Mouse (Mus musculus) heart, embryonic 12.5 days (tissue): Measurements from ENCODE around the gene Cic. TPM values are rescaled to one million over a fixed set of nuclear protein-coding genes. Genes with fewer than 3 reads are reported as not detected.

Experiments used
- ATAC-seq: fragments of 200-750 bp; cut with Nextera tagmentation; 2 replicates; pipeline ENCODE4 v1.8.0; 2017; ENCODE audit warnings: moderate TSS enrichment, moderate library complexity; ENCODE audit not compliant: insufficient number of reproducible peaks, low FRiP score
- H3K27ac ChIP-seq: fragments of 300-500 bp; sonication (generic); 2 replicates; pipeline ENCODE4 v1.5.1; 2016; ENCODE audit warnings: mild to moderate bottlenecking, moderate library complexity; ENCODE audit not compliant: poor library complexity, severe bottlenecking
- H3K27me3 ChIP-seq: fragments of 300-500 bp; sonication (generic); replicated peaks from 2 replicates; pipeline ENCODE4 v1.6.1; 2016; ENCODE audit warnings: mild to moderate bottlenecking, moderate library complexity
- H3K36me3 ChIP-seq: fragments of 300-500 bp; sonication (generic); 2 replicates; pipeline ENCODE4 v1.6.1; 2016; ENCODE audit warnings: mild to moderate bottlenecking, moderate library complexity
- H3K4me1 ChIP-seq: fragments of 300-500 bp; sonication (generic); replicated peaks from 2 replicates; pipeline ENCODE4 v1.6.1; 2016; ENCODE audit warnings: mild to moderate bottlenecking
- H3K4me2 ChIP-seq: fragments of 300-500 bp; sonication (generic); 2 replicates; pipeline ENCODE4 v1.6.1; 2016; ENCODE audit warnings: mild to moderate bottlenecking, moderate library complexity
- H3K4me3 ChIP-seq: fragments of 300-500 bp; sonication (generic); 2 replicates; pipeline ENCODE4 v1.5.1; 2016; ENCODE audit warnings: mild to moderate bottlenecking
- H3K9ac ChIP-seq: fragments of 300-500 bp; sonication (generic); 2 replicates; pipeline ENCODE4 v1.6.1; 2016; ENCODE audit warnings: mild to moderate bottlenecking, moderate library complexity
- H3K9me3 ChIP-seq: fragments of 300-500 bp; sonication (generic); replicated peaks from 2 replicates; pipeline ENCODE4 v1.6.1; 2016; ENCODE audit warnings: mild to moderate bottlenecking, moderate library complexity
- WGBS: fragments of 180-500 bp; shearing (Covaris S2); methylation state at CpG from one replicate; pipeline ENCODE4 v1.1.7; 2016; 5-methylcytosine and 5-hydroxymethylcytosine counted together
- polyA plus RNA-seq: library from polyadenylated mRNA; unstranded; fragments of >200 nt; fragmentation: Nextera tagmentation; extraction: Ambion mirVana; gene quantifications from 2 replicates; pipeline ENCODE4 v1.2.1, GENCODE M21; 2016

The Cic gene
- polyA plus RNA-seq, 1 experiment from 2014 or later = 28.8 TPM

GRCm38 (mm10) chr7:25246079-25246758 lies 21.3 kb upstream of the Cic start:
- H3K4me1 ChIP-seq = peaks cover 58% of the 10 kb centered on the region

DNA sequence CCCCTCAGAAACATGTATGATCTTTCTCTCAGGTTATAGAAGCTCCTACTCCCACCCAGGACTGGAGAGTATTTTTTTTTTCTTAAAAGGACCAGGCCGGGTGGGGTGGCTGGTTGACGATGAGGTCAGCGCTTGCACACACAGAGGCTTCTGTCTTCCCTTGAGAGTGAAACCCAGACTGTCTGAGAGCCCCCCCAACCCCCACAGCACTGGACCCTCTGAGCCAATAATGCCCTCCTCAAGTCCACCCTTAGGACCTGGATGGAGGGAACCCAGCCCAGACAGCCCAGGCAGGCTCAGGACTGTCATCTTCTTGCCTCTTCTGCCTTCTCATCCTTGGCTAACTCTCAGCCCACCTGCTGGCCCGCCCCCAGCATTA lies 20.8 kb upstream of the Cic start:
- H3K27ac ChIP-seq = peak overlapping the region; percentile 98
- peak overlapping the region; percentile 97 for H3K9ac ChIP-seq
- H3K27me3 ChIP-seq = no peaks in the 10 kb centered on the region
- peak overlapping the region; percentile 95 for H3K4me3 ChIP-seq
- WGBS = 34% methylated on average over 4 of the region's 4 CpGs
- peak overlapping the region; percentile 96 for H3K4me2 ChIP-seq
- peaks cover 59% of the 10 kb centered on the region for H3K4me1 ChIP-seq
- peaks cover 44% of the 10 kb centered on the region for H3K36me3 ChIP-seq
- ATAC-seq = no peak
- no peaks in the 10 kb centered on the region for H3K9me3 ChIP-seq

More at GRCm38 (mm10) chr7:25246079-25246758, 21.3 kb upstream of the Cic start:
- H3K9ac ChIP-seq = peak overlapping the region; percentile 97
- no peaks in the 10 kb centered on the region for H3K9me3 ChIP-seq
- peak overlapping the region; percentile 96 for H3K4me2 ChIP-seq
- H3K27me3 ChIP-seq = no peaks in the 10 kb centered on the region
- no peak for ATAC-seq
- peaks cover 46% of the 10 kb centered on the region for H3K36me3 ChIP-seq
- H3K27ac ChIP-seq = peak overlapping the region; percentile 98
- WGBS = 50% methylated on average over 20 of the region's 20 CpGs
- H3K4me3 ChIP-seq = peak overlapping the region; percentile 95

- Histone ChIP-seq H3K4me1 (peaks cover 64% of the 10 kb centered on the region), H3K36me3 (peaks cover 40% of the 10 kb centered on the region)
- WGBS = 9% methylated on average over 3 of the region's 3 CpGs
Measured at GRCm38 (mm10) chr7:25247498-25247897, 20.0 kb upstream of the Cic start.

DNA sequence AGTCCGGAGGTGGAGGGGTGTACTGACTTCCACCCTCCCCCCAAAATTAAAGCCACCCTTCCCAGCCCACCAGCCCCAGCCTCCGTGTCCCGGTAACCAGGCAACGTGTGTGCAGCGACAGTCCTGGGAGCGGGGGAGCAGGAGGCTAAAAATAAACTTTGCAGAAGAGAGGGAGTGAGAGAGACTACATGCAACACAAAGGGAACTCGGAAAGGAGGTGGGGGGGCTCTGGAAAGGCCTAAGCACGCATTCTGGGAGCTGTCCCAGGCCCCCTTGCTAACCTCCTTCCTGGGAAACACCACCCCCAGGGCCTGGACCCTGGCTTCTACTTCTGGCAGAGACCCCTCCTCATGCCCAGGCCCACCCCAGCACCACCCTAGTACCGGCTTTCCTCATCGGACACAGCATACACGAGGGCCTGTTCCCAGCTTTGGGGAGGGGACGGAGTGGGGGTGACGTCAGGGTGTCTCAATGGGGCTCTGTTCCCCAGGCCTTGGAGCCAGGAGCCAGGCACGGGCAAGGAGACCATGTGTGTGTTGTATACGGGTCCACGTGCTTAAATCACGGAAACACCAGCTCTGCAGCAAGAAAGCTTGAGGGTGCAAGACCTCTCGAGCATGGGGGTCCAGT lies 19.4 kb upstream of the Cic start:
- 2% methylated on average over 18 of the region's 18 CpGs for WGBS
- peak overlapping the region; percentile 97 for H3K9ac ChIP-seq
- H3K4me1 ChIP-seq = peaks cover 64% of the 10 kb centered on the region
- ATAC-seq = 0 out of 2 replicates have a peak, but pooled peaks have one; percentile 5
- peak overlapping the region; percentile 96 for H3K4me2 ChIP-seq
- H3K27me3 ChIP-seq = no peaks in the 10 kb centered on the region
- peaks cover 34% of the 10 kb centered on the region for H3K36me3 ChIP-seq
- peak overlapping the region; percentile 95 for H3K4me3 ChIP-seq
- no peaks in the 10 kb centered on the region for H3K9me3 ChIP-seq
- peak overlapping the region; percentile 98 for H3K27ac ChIP-seq

More at GRCm38 (mm10) chr7:25247498-25247897, 20.0 kb upstream of the Cic start:
- Histone ChIP-seq H3K9ac (peak overlapping the region; percentile 97), H3K9me3 (no peaks in the 10 kb centered on the region), H3K4me3 (peak overlapping the region; percentile 95), H3K27me3 (no peaks in the 10 kb centered on the region), H3K4me2 (peak overlapping the region; percentile 96), H3K27ac (peak overlapping the region; percentile 98)
- ATAC-seq = no peak

GRCm38 (mm10) chr7:25248846-25249313 lies 18.6 kb upstream of the Cic start:
- H3K4me1 ChIP-seq = peaks cover 57% of the 10 kb centered on the region
- no peaks in the 10 kb centered on the region for H3K9me3 ChIP-seq
- peaks cover 26% of the 10 kb centered on the region for H3K36me3 ChIP-seq
- H3K4me2 ChIP-seq = peak overlapping the region; percentile 96
- peak overlapping the region; percentile 95 for H3K4me3 ChIP-seq
- under 1% methylated on average over 25 of the region's 25 CpGs for WGBS
- H3K9ac ChIP-seq = peak overlapping the region; percentile 97
- ATAC-seq = peak; percentile 13
- H3K27ac ChIP-seq = peak overlapping the region; percentile 98
- H3K27me3 ChIP-seq = no peaks in the 10 kb centered on the region

DNA sequence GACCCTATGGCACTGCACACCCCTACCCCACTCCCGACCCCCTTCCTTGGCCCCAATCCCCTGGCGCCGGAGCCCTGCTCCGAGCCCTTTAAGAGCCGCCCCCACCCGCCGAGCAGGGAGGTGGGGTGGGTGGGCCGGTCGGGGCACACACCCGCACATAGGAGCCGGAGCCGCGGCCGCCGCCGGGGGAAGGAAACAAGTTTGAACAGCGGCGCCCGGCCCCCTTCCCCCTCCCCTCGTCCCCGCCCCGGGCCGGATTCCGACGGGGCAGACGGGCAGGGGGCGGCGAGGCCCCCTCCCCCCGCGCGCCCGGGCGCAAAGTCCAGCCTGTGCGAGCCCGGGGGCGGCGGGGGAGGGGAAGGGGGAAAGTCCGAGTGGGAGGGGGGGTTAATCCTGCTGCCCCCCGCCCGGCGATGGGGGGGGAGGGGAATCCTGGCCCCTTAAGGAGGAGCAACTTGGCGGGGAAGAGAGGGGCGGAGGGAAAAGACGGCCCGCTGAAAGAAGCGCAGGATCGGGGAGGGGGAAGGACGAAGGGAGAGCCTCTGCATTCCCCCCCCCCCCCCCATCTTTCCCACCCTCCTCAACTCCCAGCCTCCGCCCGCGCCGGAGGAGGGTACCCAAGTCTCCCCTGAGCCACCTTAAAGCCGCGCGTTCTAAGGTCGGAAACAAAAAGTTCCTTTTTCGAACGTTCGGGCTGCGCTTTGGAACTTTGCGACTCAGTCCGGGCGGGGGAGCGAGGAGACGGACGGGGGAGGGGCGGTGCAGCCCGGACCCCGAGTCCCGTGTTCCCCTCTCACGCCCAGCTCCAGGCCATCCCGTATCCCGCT lies 18.0 kb upstream of the Cic start:
- ATAC-seq = peak; percentile 51
- Histone ChIP-seq H3K9me3 (no peaks in the 10 kb centered on the region), H3K27ac (peak overlapping the region; percentile 98), H3K4me2 (peak overlapping the region; percentile 96), H3K9ac (peak overlapping the region; percentile 97), H3K27me3 (no peaks in the 10 kb centered on the region), H3K4me3 (peak overlapping the region; percentile 95), H3K4me1 (peaks cover 51% of the 10 kb centered on the region), H3K36me3 (peaks cover 20% of the 10 kb centered on the region)
- WGBS = 1% methylated on average over 55 of the region's 73 CpGs

DNA sequence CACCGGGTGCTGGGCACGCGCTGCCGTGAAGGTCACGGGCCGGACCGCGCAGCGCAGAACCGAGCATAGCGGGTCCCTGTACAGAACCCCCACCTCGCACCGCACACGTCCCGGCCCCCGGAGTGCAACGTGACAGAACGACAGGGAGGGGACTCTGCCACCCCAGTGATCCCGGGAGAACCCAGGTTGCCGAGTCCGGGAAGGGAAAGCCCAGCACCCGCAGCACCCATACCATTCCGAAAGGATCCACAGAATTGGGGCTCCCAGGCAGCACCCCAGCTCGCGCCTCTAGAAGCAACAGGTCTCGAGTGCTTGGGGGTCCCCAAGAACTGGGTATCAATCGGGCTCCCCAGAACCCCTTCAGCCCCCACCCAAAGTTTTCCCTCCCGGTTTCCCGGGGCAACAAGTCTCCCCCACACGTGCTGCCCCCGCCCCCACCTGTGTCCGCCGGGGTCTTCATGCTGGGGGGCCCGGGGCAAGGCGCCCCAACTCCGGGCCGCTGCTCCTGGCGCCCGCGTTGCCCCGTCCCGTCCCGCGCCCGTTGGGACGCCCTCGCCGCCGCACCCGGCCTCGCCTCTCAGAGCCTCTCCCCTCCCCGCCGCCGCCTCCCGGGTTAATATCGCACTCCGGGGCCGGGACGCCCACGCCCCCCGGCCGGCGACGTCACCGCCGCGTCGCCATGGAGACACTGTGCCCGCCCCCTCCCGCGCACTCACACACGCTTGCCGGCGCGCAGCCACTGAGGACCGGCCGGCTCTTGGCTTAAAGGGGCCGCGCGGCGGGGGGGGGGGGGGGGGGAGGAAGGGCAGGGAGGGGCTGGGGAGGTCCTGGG lies 17.1 kb upstream of the Cic start, which contains the start of gene Erf:
Gene Erf (minus strand): TSS at position 621 of the 832 bp plus-strand sequence.
- Histone ChIP-seq H3K4me3 (peak within 1 kb of the TSS; percentile 95), H3K4me2 (peak within 1 kb of the TSS; percentile 96), H3K9me3 (no peaks in the 10 kb centered on the region), H3K27me3 (no peaks in the 10 kb centered on the region), H3K4me1 (peaks cover 42% of the 10 kb centered on the region), H3K27ac (peak within 1 kb of the TSS; percentile 98), H3K36me3 (peaks cover 11% of the 10 kb centered on the region), H3K9ac (peak within 1 kb of the TSS; percentile 97)
- peak; percentile 87 for ATAC-seq
- WGBS = under 1% methylated on average over 63 of the region's 81 CpGs

DNA sequence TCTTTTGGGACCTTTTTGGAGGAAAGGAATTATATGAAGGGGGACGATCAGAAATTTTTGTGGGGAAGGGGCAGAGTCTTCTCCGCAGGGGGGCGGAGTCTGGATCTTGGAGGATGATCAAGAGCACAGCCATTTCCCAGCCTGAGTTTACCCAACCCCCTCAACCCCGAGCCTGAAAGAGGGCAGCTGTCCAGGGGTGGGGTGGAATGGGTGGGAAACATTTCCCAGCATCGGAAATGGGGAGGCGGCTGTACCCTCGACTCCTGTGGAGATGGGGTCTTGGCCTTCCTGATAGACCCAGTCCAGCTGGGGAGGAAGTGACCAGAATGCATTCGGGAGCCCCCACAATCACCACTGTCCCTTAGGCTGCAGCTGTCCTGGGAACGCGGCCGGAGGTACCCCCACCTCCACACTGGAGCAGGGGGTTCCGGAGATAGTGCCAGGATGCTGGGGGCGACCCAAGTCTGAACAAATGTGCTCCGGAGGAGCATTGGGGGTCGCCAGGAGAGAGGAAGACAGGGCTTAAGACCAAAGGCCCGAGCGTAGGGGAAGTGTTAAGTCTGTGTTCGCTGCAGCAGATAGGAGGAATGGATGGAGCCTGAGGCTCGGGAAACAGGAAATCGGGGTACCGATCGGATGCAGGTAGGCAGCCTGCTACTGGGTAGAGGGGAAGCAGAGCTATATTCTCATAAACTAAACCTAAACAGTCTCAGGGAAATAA lies 16.3 kb upstream of the Cic start:
- peak overlapping the region; percentile 98 for H3K27ac ChIP-seq
- H3K4me1 ChIP-seq = peaks cover 34% of the 10 kb centered on the region
- H3K4me3 ChIP-seq = peak overlapping the region; percentile 95
- 3% methylated on average over 22 of the region's 22 CpGs for WGBS
- H3K4me2 ChIP-seq = peak overlapping the region; percentile 96
- H3K9me3 ChIP-seq = no peaks in the 10 kb centered on the region
- H3K36me3 ChIP-seq = peaks cover 3% of the 10 kb centered on the region
- ATAC-seq = peak; percentile 26
- H3K9ac ChIP-seq = peak overlapping the region; percentile 97
- H3K27me3 ChIP-seq = no peaks in the 10 kb centered on the region

DNA sequence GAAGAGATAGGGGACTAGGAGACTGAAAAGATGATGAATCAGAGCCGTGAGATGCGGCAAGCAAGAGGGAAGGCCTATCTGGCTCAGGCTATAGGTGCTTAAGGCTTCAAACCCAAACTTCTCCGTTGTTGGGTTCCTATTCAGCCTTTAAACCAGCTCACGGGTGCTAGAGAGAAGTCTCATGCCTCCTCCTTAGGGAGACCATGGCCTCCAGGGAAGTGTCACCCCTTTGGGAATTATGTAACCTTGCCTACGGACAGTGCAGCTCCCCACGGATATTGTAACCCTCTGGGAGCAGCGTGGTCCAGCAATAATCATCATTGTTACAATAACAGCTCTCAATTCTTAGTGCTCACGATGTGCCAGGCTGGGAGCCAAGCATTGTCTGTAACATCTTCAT lies 15.7 kb upstream of the Cic start:
- Histone ChIP-seq H3K4me1 (peaks cover 28% of the 10 kb centered on the region), H3K4me2 (peak overlapping the region; percentile 96), H3K36me3 (no peaks in the 10 kb centered on the region), H3K27ac (peak overlapping the region; percentile 98), H3K27me3 (no peaks in the 10 kb centered on the region), H3K4me3 (peak overlapping the region; percentile 95), H3K9ac (peak overlapping the region; percentile 97), H3K9me3 (no peaks in the 10 kb centered on the region)
- ATAC-seq = no peak
- 23% methylated on average over 8 of the region's 8 CpGs for WGBS

DNA sequence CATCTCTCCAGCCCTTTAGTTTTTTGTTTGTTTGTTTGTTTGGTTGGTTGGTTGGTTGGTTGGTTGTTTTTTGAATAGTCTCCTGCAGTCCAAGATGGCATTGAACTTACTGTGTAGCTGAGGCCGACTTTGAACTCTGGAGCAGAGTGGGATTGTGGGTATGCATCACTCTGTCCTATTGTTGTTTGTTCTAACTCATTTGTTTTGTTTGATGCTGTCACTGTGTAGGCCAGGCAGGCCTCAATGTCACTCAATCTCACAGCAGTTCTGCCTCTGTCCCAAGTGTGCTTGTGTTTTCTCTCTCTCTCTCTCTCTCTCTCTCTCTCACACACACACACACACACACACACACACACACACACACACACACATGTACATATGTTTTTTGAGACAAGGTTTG lies 5.6 kb upstream of the Cic start:
- H3K9me3 ChIP-seq = no peaks in the 10 kb centered on the region
- H3K36me3 ChIP-seq = no peaks in the 10 kb centered on the region
- H3K9ac ChIP-seq = no peak overlapping the region
- no peak overlapping the region for H3K27ac ChIP-seq
- H3K4me1 ChIP-seq = peaks cover 4% of the 10 kb centered on the region; the same call in 1 of the 2 replicates
- WGBS = 82% methylated on average over 1 of the region's 1 CpGs
- no peak overlapping the region for H3K4me3 ChIP-seq
- no peak overlapping the region for H3K4me2 ChIP-seq
- no peak for ATAC-seq
- H3K27me3 ChIP-seq = no peaks in the 10 kb centered on the region
